Mouse (Mus musculus) ES-Bruce4 (cell line): ENCODE data around the gene Tex33. TPM values are rescaled to one million over a fixed set of nuclear protein-coding genes. Genes with fewer than 3 reads are reported as not detected.

Source experiments
- H3K27ac ChIP-seq: 2 replicates; pipeline ENCODE4 v1.5.1; 2012; ENCODE audit warnings: low read length, inconsistent platforms; ENCODE audit not compliant: insufficient read depth
- H3K27me3 ChIP-seq: 2 replicates; pipeline ENCODE4 v1.6.1; 2012; ENCODE audit warnings: mild to moderate bottlenecking, low read length, inconsistent platforms; ENCODE audit not compliant: control insufficient read depth, poor library complexity, insufficient read depth, severe bottlenecking
- H3K36me3 ChIP-seq: 2 replicates; pipeline ENCODE4 v1.6.1; 2012; ENCODE audit warnings: inconsistent platforms, mild to moderate bottlenecking, low read length, moderate library complexity; ENCODE audit not compliant: control insufficient read depth, poor library complexity, insufficient read depth, severe bottlenecking
- H3K4me1 ChIP-seq: one replicate; pipeline ENCODE4 v1.8.1; 2011; ENCODE audit warnings: low read length; ENCODE audit not compliant: control insufficient read depth, insufficient read depth
- H3K4me3 ChIP-seq: 2 replicates; pipeline ENCODE4 v1.5.1; 2011; ENCODE audit warnings: low read depth, mild to moderate bottlenecking, low read length
- H3K9ac ChIP-seq: 2 replicates; pipeline ENCODE4 v1.6.1; 2012; ENCODE audit warnings: low read depth, mild to moderate bottlenecking, inconsistent platforms; ENCODE audit not compliant: poor library complexity, severe bottlenecking
- H3K9me3 ChIP-seq: replicated peaks from 2 replicates; pipeline ENCODE4 v1.6.1; 2012; ENCODE audit warnings: mild to moderate bottlenecking, low read length, inconsistent platforms; ENCODE audit not compliant: control insufficient read depth, poor library complexity, insufficient read depth, severe bottlenecking
- CTCF ChIP-seq: IDR thresholded peaks from one replicate; pipeline ENCODE4 v1.8.1; 2011; ENCODE audit warnings: low read depth, low read length
- EP300 ChIP-seq: IDR thresholded peaks from 2 replicates; pipeline ENCODE4 v1.6.1; 2011; ENCODE audit warnings: low read depth, low read length; ENCODE audit not compliant: insufficient read depth
- POLR2A ChIP-seq: IDR thresholded peaks from one replicate; pipeline ENCODE4 v1.8.1; 2011; ENCODE audit warnings: low read length; ENCODE audit not compliant: insufficient read depth
- polyA plus RNA-seq: library from polyadenylated mRNA; stranded (reverse); fragments of >200 nt; gene quantifications from 2 replicates; pipeline ENCODE4 v1.2.4, GENCODE M21; 2011; ENCODE audit warnings: low read depth; ENCODE audit not compliant: missing spikeins, insufficient read depth, insufficient read length

Gene Tex33
- polyA plus RNA-seq, 1 experiment: not detected

- TF ChIP-seq EP300 (no peak), CTCF (no peak), POLR2A (no peak)
- peaks cover 4% of the 10 kb centered on the region for H3K9me3 ChIP-seq
- H3K27me3 ChIP-seq: no peaks in the 10 kb centered on the region
- H3K4me3 ChIP-seq: no peak overlapping the region
- no peak overlapping the region for H3K9ac ChIP-seq
- no peaks in the 10 kb centered on the region for H3K4me1 ChIP-seq
- no peak overlapping the region for H3K27ac ChIP-seq
- H3K36me3 ChIP-seq: no peaks in the 10 kb centered on the region
Observed at GRCm38 (mm10) chr15:78383450-78384219, 12.1 kb downstream of the Tex33 start.

- peaks cover 4% of the 10 kb centered on the region for H3K9me3 ChIP-seq
- H3K4me1 ChIP-seq: no peaks in the 10 kb centered on the region
- H3K4me3 ChIP-seq: no peak overlapping the region
- no peaks in the 10 kb centered on the region for H3K27me3 ChIP-seq
- no peak overlapping the region for H3K27ac ChIP-seq
- TF ChIP-seq EP300 (no peak), CTCF (no peak), POLR2A (no peak)
- H3K36me3 ChIP-seq: no peaks in the 10 kb centered on the region
- H3K9ac ChIP-seq: no peak overlapping the region
Observed at GRCm38 (mm10) chr15:78382115-78382514, 13.6 kb downstream of the Tex33 start.

- H3K9ac ChIP-seq: no peak overlapping the region
- no peaks in the 10 kb centered on the region for H3K27me3 ChIP-seq
- no peak overlapping the region for H3K4me3 ChIP-seq
- H3K9me3 ChIP-seq: peaks cover 4% of the 10 kb centered on the region
- no peak for TF ChIP-seq EP300
- no peak for TF ChIP-seq CTCF
- TF ChIP-seq POLR2A: no peak
- no peaks in the 10 kb centered on the region for H3K36me3 ChIP-seq
- no peaks in the 10 kb centered on the region for H3K4me1 ChIP-seq
- no peak overlapping the region for H3K27ac ChIP-seq
Observed at GRCm38 (mm10) chr15:78380741-78381140, 15.0 kb downstream of the Tex33 start.

- Histone ChIP-seq H3K4me3 (no peak overlapping the region), H3K4me1 (no peaks in the 10 kb centered on the region), H3K9ac (no peak overlapping the region), H3K27ac (no peak overlapping the region), H3K27me3 (no peaks in the 10 kb centered on the region), H3K9me3 (peaks cover 4% of the 10 kb centered on the region), H3K36me3 (no peaks in the 10 kb centered on the region)
- TF ChIP-seq CTCF: no peak
- TF ChIP-seq EP300: no peak
- TF ChIP-seq POLR2A: no peak
Observed at GRCm38 (mm10) chr15:78380208-78380607, 15.5 kb downstream of the Tex33 start.

- H3K36me3 ChIP-seq: no peaks in the 10 kb centered on the region
- no peak overlapping the region for H3K9ac ChIP-seq
- H3K4me3 ChIP-seq: no peak overlapping the region
- peaks cover 2% of the 10 kb centered on the region for H3K9me3 ChIP-seq
- no peaks in the 10 kb centered on the region for H3K27me3 ChIP-seq
- no peak overlapping the region for H3K27ac ChIP-seq
- H3K4me1 ChIP-seq: no peaks in the 10 kb centered on the region
- no peak for TF ChIP-seq CTCF
- no peak for TF ChIP-seq POLR2A
- TF ChIP-seq EP300: no peak
Observed at GRCm38 (mm10) chr15:78378556-78378955, 17.2 kb downstream of the Tex33 start.

GRCm38 (mm10) chr15:78377859-78378258 is 17.9 kb downstream of the Tex33 start:
- TF ChIP-seq POLR2A: no peak
- TF ChIP-seq CTCF: no peak
- no peak for TF ChIP-seq EP300
- no peak overlapping the region for H3K27ac ChIP-seq
- no peaks in the 10 kb centered on the region for H3K36me3 ChIP-seq
- H3K9ac ChIP-seq: no peak overlapping the region
- H3K4me3 ChIP-seq: no peak overlapping the region
- no peaks in the 10 kb centered on the region for H3K9me3 ChIP-seq
- H3K27me3 ChIP-seq: no peaks in the 10 kb centered on the region
- no peaks in the 10 kb centered on the region for H3K4me1 ChIP-seq
